Mouse (Mus musculus) cortical plate, adult 2 months (tissue): Measurements from ENCODE around the gene D130043K22Rik.

Source experiments
- CTCF ChIP-seq: fragments of 200-500 bp; IDR thresholded peaks from 2 replicates; pipeline ENCODE4 v1.5.1; 2011; ENCODE audit warnings: mild to moderate bottlenecking, control low read depth, low read length; ENCODE audit not compliant: insufficient read depth; ENCODE audit errors: extremely low read depth
- POLR2A ChIP-seq: fragments of 200-500 bp; IDR thresholded peaks from 2 replicates; pipeline ENCODE4 v1.6.1; 2011; ENCODE audit warnings: mild to moderate bottlenecking, low read length, control low read depth; ENCODE audit not compliant: insufficient read depth; ENCODE audit errors: extremely low read depth

DNA sequence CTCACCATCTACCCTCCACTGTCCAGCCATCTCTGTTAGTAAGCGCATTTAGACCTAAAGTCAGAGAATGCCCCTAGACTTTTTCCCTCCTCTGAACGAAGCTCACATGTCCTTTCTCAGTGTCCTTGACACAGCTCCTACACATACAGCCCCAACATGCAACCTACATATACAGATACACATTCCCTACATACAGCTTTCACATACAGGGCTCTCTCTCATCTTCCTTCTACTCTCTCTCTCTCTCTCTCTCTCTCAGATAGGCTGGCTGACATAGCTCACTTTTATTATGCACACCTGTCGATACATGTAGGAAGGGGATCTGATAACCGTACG lies 91.8 kb downstream of the D130043K22Rik start:
- TF ChIP-seq POLR2A (no peak), CTCF (no peak)
